8 mouse cellular contexts compared by ENCODE assay signal in the genomic region with DNA sequence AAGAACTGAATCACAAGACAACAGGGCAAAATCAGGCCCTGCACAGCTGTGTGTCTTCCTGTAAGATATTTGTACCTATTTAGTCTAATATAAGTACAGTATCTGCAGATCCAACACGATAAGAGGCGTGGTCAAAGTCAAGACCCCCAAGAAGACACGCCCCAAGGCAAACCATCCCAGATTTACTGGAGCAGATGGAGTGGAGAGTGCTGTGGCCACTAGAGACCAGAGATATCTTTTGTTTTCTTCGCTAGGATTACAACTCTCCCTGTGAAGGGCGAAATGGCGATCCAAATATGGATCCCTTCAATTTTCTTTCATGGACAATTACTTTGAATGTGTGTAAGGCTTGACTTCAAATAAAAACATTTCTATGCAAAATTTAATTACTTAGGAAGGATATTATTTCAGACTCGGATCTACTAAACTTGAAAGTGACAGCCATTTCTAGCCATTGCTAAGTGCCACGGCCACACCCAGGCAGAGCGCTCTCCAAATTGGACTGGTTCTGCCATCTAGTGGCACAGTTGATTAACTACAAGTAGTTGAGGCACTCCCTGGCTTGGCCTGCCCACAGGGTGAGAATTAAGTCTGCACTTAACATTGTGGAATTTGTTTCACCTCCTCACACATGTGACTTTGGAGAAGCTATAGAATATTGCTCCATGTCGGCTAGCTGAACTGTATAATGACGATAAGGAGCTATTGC.
A peak's percentile ranks its signal among the peaks of the same experiment; 100 is the strongest.
DNase-seq lines count a peak whose midpoint lies in the region; ATAC-seq and TF ChIP-seq lines count a peak whose summit lies in the region.

No protein-coding gene starts in this region.

- no peaks in the 10 kb centered on the region for H3K27me3 ChIP-seq in C2C12 (ENCODE audit: control insufficient read depth, insufficient read depth, insufficient read length)
- H3K27me3 ChIP-seq in embryonic facial prominence, embryonic 14.5 days (replicated peaks; ENCODE audit: control insufficient read depth, insufficient read depth, low read length), result no peaks in the 10 kb centered on the region
- no peaks in the 10 kb centered on the region for H3K27me3 ChIP-seq in heart, embryonic 14.5 days (ENCODE audit: control insufficient read depth, insufficient read depth, low read length)
- no peaks in the 10 kb centered on the region for H3K27me3 ChIP-seq in kidney, postnatal 0 days (ENCODE audit: insufficient read depth, low read length)
- H3K27me3 ChIP-seq in liver, adult 2 months (ENCODE audit: control insufficient read depth, insufficient read depth, low read length), result no peaks in the 10 kb centered on the region
- H3K27me3 ChIP-seq in stomach, embryonic 15.5 days (replicated peaks), result no peaks in the 10 kb centered on the region

- no peak for TF ChIP-seq POLR2A in liver, adult 2 months (IDR thresholded peaks at IDR 0.05; ENCODE audit: extremely low read depth, insufficient read depth, low read length)

- peak; percentile 69 for TF ChIP-seq CTCF in C2C12 (IDR thresholded peaks at IDR 0.05; ENCODE audit: control insufficient read depth, insufficient read depth, insufficient read length)
- TF ChIP-seq CTCF in kidney, postnatal 0 days (IDR thresholded peaks at IDR 0.05; ENCODE audit: low read depth), result peak; percentile 97
- TF ChIP-seq CTCF in liver, adult 2 months (IDR thresholded peaks at IDR 0.05; ENCODE audit: low read depth, low read length), result peak; percentile 95

- H3K4me2 ChIP-seq in embryonic facial prominence, embryonic 14.5 days (ENCODE audit: low read depth, low read length), result no peak overlapping the region
- peak overlapping the region; percentile 22 for H3K4me2 ChIP-seq in heart, embryonic 14.5 days (ENCODE audit: low read length)
- no peak overlapping the region for H3K4me2 ChIP-seq in kidney, postnatal 0 days (ENCODE audit: low read length)
- H3K4me2 ChIP-seq in stomach, embryonic 15.5 days, result no peak overlapping the region

- no peak overlapping the region for H3K27ac ChIP-seq in embryonic facial prominence, embryonic 14.5 days (replicated peaks; ENCODE audit: low read depth, low read length)
- no peak overlapping the region for H3K27ac ChIP-seq in heart, embryonic 14.5 days (replicated peaks in 1 of 2; ENCODE audit: control insufficient read depth in 1 of 2, insufficient read depth in 1 of 2, low read depth in 2 of 2, low read length in 2 of 2)
- no peak overlapping the region for H3K27ac ChIP-seq in kidney, postnatal 0 days
- no peak overlapping the region for H3K27ac ChIP-seq in liver, adult 2 months (replicated peaks; ENCODE audit: insufficient read depth, low read depth, low read length)
- H3K27ac ChIP-seq in stomach, embryonic 15.5 days, result no peak overlapping the region

- H3K9me3 ChIP-seq in embryonic facial prominence, embryonic 14.5 days (ENCODE audit: control insufficient read depth, low read length), result no peaks in the 10 kb centered on the region
- no peaks in the 10 kb centered on the region for H3K9me3 ChIP-seq in heart, embryonic 14.5 days (ENCODE audit: control insufficient read depth, low read length)
- no peaks in the 10 kb centered on the region for H3K9me3 ChIP-seq in kidney, postnatal 0 days (replicated peaks; ENCODE audit: low read length)
- no peaks in the 10 kb centered on the region for H3K9me3 ChIP-seq in stomach, embryonic 15.5 days

- H3K36me3 ChIP-seq in C2C12 (ENCODE audit: control insufficient read depth, insufficient read depth), result no peaks in the 10 kb centered on the region
- no peaks in the 10 kb centered on the region for H3K36me3 ChIP-seq in embryonic facial prominence, embryonic 14.5 days (ENCODE audit: control insufficient read depth, insufficient read depth, low read length)
- H3K36me3 ChIP-seq in heart, embryonic 14.5 days (ENCODE audit: control insufficient read depth, insufficient read depth, low read length), result no peaks in the 10 kb centered on the region
- no peaks in the 10 kb centered on the region for H3K36me3 ChIP-seq in kidney, postnatal 0 days (ENCODE audit: insufficient read depth, low read length)
- H3K36me3 ChIP-seq in liver, adult 2 months (ENCODE audit: control insufficient read depth, insufficient read depth, low read length), result no peaks in the 10 kb centered on the region
- H3K36me3 ChIP-seq in stomach, embryonic 15.5 days, result no peaks in the 10 kb centered on the region

- DNase-seq in adrenal gland, postnatal 25 days, result peak; percentile 58
- peak; percentile 77 for DNase-seq in embryonic facial prominence, embryonic 14.5 days (ENCODE audit: low spot score)
- peak; percentile 89 for DNase-seq in kidney, postnatal 0 days (ENCODE audit: low spot score)
- DNase-seq in liver, adult 2 months (ENCODE audit: extremely low read depth, low read depth, low spot score), result peak; percentile 43

- H3K79me3 ChIP-seq in C2C12 (ENCODE audit: low read depth), result no peaks in the 10 kb centered on the region

- no peaks in the 10 kb centered on the region for H3K4me1 ChIP-seq in embryonic facial prominence, embryonic 14.5 days (ENCODE audit: control insufficient read depth, insufficient read depth, low read length)
- no peaks in the 10 kb centered on the region for H3K4me1 ChIP-seq in heart, embryonic 14.5 days (ENCODE audit: control insufficient read depth in 2 of 2, insufficient read depth in 2 of 2, low read length in 2 of 2)
- H3K4me1 ChIP-seq in kidney, postnatal 0 days (replicated peaks; ENCODE audit: insufficient read depth, low read length), result no peaks in the 10 kb centered on the region
- no peaks in the 10 kb centered on the region for H3K4me1 ChIP-seq in liver, adult 2 months (ENCODE audit: control insufficient read depth, insufficient read depth, low read length)
- no peaks in the 10 kb centered on the region for H3K4me1 ChIP-seq in stomach, embryonic 15.5 days

- 44% methylated on average over 11 of the region's 11 CpGs for WGBS in embryonic facial prominence, embryonic 14.5 days
- 50% methylated on average over 11 of the region's 11 CpGs for WGBS in heart, embryonic 14.5 days
- WGBS in kidney, postnatal 0 days, result 52% methylated on average over 11 of the region's 11 CpGs
- WGBS in liver, adult 2 months, result 55% methylated on average over 11 of the region's 11 CpGs
- 52% methylated on average over 11 of the region's 11 CpGs for WGBS in stomach, embryonic 15.5 days

- no peak overlapping the region for H3ac ChIP-seq in C2C12 (ENCODE audit: control insufficient read depth, insufficient read length, low read depth)

- H3K9ac ChIP-seq in embryonic facial prominence, embryonic 14.5 days (ENCODE audit: low read depth, low read length), result no peak overlapping the region
- no peak overlapping the region for H3K9ac ChIP-seq in heart, embryonic 14.5 days (ENCODE audit: low read length)
- H3K9ac ChIP-seq in kidney, postnatal 0 days (ENCODE audit: low read depth, low read length), result no peak overlapping the region
- no peak overlapping the region for H3K9ac ChIP-seq in liver, adult 2 months (ENCODE audit: low read depth, low read length)
- no peak overlapping the region for H3K9ac ChIP-seq in stomach, embryonic 15.5 days

- peak; percentile 92 for ATAC-seq in embryonic facial prominence, embryonic 14.5 days (ENCODE audit: low read depth)
- ATAC-seq in heart, embryonic 14.5 days (ENCODE audit: insufficient number of reproducible peaks, insufficient read depth, low FRiP score, low read depth), result no peak
- peak; percentile 81 for ATAC-seq in kidney, postnatal 0 days (replicated peaks; ENCODE audit: low FRiP score, low read depth)
- peak; percentile 96 for ATAC-seq in monocyte, adult 5-6 weeks (replicated peaks; ENCODE audit: insufficient number of reproducible peaks, low FRiP score, low TSS enrichment, poor library complexity, severe bottlenecking)
- peak; percentile 83 for ATAC-seq in stomach, embryonic 15.5 days (ENCODE audit: insufficient read depth, low FRiP score, low read depth)

- H3K79me2 ChIP-seq in C2C12 (ENCODE audit: control insufficient read depth, insufficient read depth), result no peaks in the 10 kb centered on the region
- no peaks in the 10 kb centered on the region for H3K79me2 ChIP-seq in liver, adult 2 months (ENCODE audit: control insufficient read depth, insufficient read depth, low read length)

- no peak overlapping the region for H3K4me3 ChIP-seq in C2C12 (ENCODE audit: insufficient read depth, poor library complexity, severe bottlenecking)
- no peak overlapping the region for H3K4me3 ChIP-seq in embryonic facial prominence, embryonic 14.5 days (ENCODE audit: low read depth, low read length)
- H3K4me3 ChIP-seq in heart, embryonic 14.5 days (ENCODE audit: control insufficient read depth in 1 of 2, insufficient read depth in 1 of 2, low read depth in 1 of 2, low read length in 2 of 2), result no peak overlapping the region
- H3K4me3 ChIP-seq in kidney, postnatal 0 days (replicated peaks; ENCODE audit: low read depth, low read length), result no peak overlapping the region
- no peak overlapping the region for H3K4me3 ChIP-seq in liver, adult 2 months (ENCODE audit: insufficient read depth, low read depth, low read length)
- H3K4me3 ChIP-seq in stomach, embryonic 15.5 days (replicated peaks), result no peak overlapping the region

TF ChIP-seq in C2C12, 6 proteins besides CTCF, POLR2A, EP300 and RAD21:
- TF ChIP-seq MAX (IDR thresholded peaks at IDR 0.05) (no peak), FOSL1 (IDR thresholded peaks at IDR 0.05; ENCODE audit: insufficient read depth, low read length, poor library complexity, severe bottlenecking) (no peak), USF1 (IDR thresholded peaks at IDR 0.05; ENCODE audit: low read depth) (no peak), MYOD1 (IDR thresholded peaks at IDR 0.05; ENCODE audit: control insufficient read depth, insufficient read length, low read depth) (no peak), MYOG (IDR thresholded peaks at IDR 0.05; ENCODE audit: control insufficient read depth, extremely low read depth, insufficient read length) (no peak), CEBPB (IDR thresholded peaks at IDR 0.05; ENCODE audit: low read depth) (no peak)
